Mouse (Mus musculus) C2C12 (cell line): ENCODE results near the gene A930004D18Rik.

Experiments used
- CEBPB ChIP-seq: IDR thresholded peaks from one replicate; pipeline ENCODE4 v1.6.1; 2011; ENCODE audit warnings: low read depth, mild to moderate bottlenecking, control low read depth, moderate library complexity
- CTCF ChIP-seq: IDR thresholded peaks from one replicate; pipeline ENCODE4 v1.5.1; 2011; ENCODE audit not compliant: control insufficient read depth, insufficient read depth, insufficient read length
- MAX ChIP-seq: IDR thresholded peaks from one replicate; pipeline ENCODE4 v1.6.1; 2011; ENCODE audit warnings: mild to moderate bottlenecking, control low read depth
- MYOD1 ChIP-seq: IDR thresholded peaks from one replicate; pipeline ENCODE4 v1.6.1; 2011; ENCODE audit warnings: low read depth; ENCODE audit not compliant: control insufficient read depth, insufficient read length
- MYOG ChIP-seq: IDR thresholded peaks from one replicate; pipeline ENCODE4 v1.6.1; 2011; ENCODE audit not compliant: control insufficient read depth, insufficient read length; ENCODE audit errors: extremely low read depth
- USF1 ChIP-seq: IDR thresholded peaks from one replicate; pipeline ENCODE4 v1.6.1; 2011; ENCODE audit warnings: low read depth, mild to moderate bottlenecking, control low read depth, moderate library complexity

GRCm38 (mm10) chr2:18053243-18053950, 15.9 kb upstream of the A930004D18Rik start:
- TF ChIP-seq CTCF (no peak), USF1 (no peak), CEBPB (no peak), MAX (no peak), MYOG (no peak), MYOD1 (no peak)
